ENCODE assay signal across 12 mouse cellular contexts in the genomic region with DNA sequence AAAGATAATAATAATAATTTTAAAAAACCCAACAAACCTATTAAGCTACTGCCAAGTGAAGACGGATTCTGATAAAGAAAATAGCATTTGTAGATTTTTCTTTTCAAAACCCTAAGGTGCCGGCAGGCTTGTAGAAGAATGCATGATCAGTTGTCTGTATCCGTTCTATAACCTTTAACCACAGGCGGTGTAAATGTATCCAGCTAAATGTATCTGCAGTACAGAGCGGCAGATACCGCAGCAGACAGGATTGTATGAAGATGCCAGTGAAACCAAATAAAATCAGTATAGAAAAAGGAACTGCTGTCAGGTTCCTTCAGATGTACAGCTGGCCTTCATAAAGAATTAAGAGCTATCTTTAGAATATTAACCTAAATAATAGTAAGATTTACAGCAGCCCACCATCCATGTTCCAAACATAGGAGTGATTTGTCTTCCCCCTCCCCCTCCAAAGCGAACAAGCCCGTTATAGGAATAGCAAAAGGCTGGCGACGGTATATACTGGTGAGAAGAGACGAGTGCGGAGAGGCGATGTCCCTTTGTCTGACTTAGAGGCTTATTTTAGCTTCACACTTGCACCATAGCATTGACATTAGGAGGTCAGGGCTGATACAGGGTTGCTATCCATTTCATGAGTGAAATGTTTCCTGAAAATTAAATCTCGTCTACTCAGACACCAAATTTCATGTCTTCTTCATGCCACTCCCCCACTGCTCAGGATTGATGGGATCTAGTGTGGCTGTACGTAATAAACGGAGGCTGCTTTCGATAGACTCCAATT. TPM values are rescaled to one million over a fixed set of nuclear protein-coding genes. Genes with fewer than 3 reads are reported as not detected.
DNase-seq lines count a peak whose midpoint lies in the region; ATAC-seq and TF ChIP-seq lines count a peak whose summit lies in the region.
"Had no signal": no experiment of that assay in that cellular context is flagged by ENCODE, and none has a peak within 500 bp of the region (broad histone marks: within the 10 kb centered on the region; RNA-seq: fewer than 3 reads in every experiment).

No protein-coding gene starts in this region.

- peak overlapping the region; percentile 61 to 67 for H3K27ac ChIP-seq in heart, embryonic 14.5 days (replicated peaks in 1 of 2; ENCODE audit: control insufficient read depth in 1 of 2, insufficient read depth in 1 of 2, low read depth in 2 of 2, low read length in 2 of 2)
- peak overlapping the region; percentile 96 for H3K27ac ChIP-seq in forebrain, postnatal 0 days (ENCODE audit: low read depth, low read length)
- H3K27ac ChIP-seq in midbrain, embryonic 14.5 days (replicated peaks; ENCODE audit: low read depth, low read length), result peak overlapping the region; percentile 97
- H3K27ac ChIP-seq: gastrocnemius, adult 2 months had no signal

- H3K9me3 ChIP-seq in heart, embryonic 14.5 days (ENCODE audit: control insufficient read depth, low read length), result no peaks in the 10 kb centered on the region
- no peaks in the 10 kb centered on the region for H3K9me3 ChIP-seq in forebrain, postnatal 0 days (ENCODE audit: low read length)
- H3K9me3 ChIP-seq in midbrain, embryonic 14.5 days (ENCODE audit: control insufficient read depth, low read length), result no peaks in the 10 kb centered on the region

- WGBS in heart, embryonic 14.5 days, result 51% methylated on average over 17 of the region's 17 CpGs
- 45% methylated on average over 17 of the region's 17 CpGs for WGBS in forebrain, postnatal 0 days
- 45% methylated on average over 17 of the region's 17 CpGs for WGBS in midbrain, embryonic 14.5 days

- H3K9ac ChIP-seq in heart, embryonic 14.5 days (ENCODE audit: low read length), result peak overlapping the region; percentile 63
- peak overlapping the region; percentile 68 for H3K9ac ChIP-seq in forebrain, postnatal 0 days
- H3K9ac ChIP-seq in midbrain, embryonic 14.5 days (replicated peaks; ENCODE audit: low read length), result peak overlapping the region; percentile 75
- H3K9ac ChIP-seq: liver, postnatal 0 days had no signal

- H3K4me3 ChIP-seq in heart, embryonic 14.5 days (ENCODE audit: control insufficient read depth in 1 of 2, insufficient read depth in 1 of 2, low read depth in 1 of 2, low read length in 2 of 2), result peak overlapping the region in 1 of 2 experiments; percentile 12; a peak in 2 of 4 replicates
- H3K4me3 ChIP-seq in forebrain, postnatal 0 days (ENCODE audit: low read depth, low read length), result peak overlapping the region; percentile 36
- peak overlapping the region; percentile 41 for H3K4me3 ChIP-seq in midbrain, embryonic 14.5 days (replicated peaks; ENCODE audit: low read depth, low read length)
- H3K4me3 ChIP-seq: gastrocnemius, adult 2 months had no signal

- ATAC-seq in heart, embryonic 14.5 days (ENCODE audit: insufficient number of reproducible peaks, insufficient read depth, low FRiP score, low read depth), result no peak
- peak; percentile 45 for ATAC-seq in forebrain, postnatal 0 days
- peak; percentile 38; the same call in 1 of the 2 replicates for ATAC-seq in midbrain, embryonic 14.5 days (ENCODE audit: low FRiP score, low TSS enrichment)
- ATAC-seq: liver, postnatal 0 days had no signal

- H3K36me3 ChIP-seq in heart, embryonic 14.5 days (ENCODE audit: control insufficient read depth, insufficient read depth, low read length), result no peaks in the 10 kb centered on the region
- no peaks in the 10 kb centered on the region for H3K36me3 ChIP-seq in forebrain, postnatal 0 days (ENCODE audit: insufficient read depth)
- H3K36me3 ChIP-seq in midbrain, embryonic 14.5 days (ENCODE audit: control insufficient read depth, insufficient read depth, low read length), result no peaks in the 10 kb centered on the region

- peak overlapping the region; percentile 57 for H3K4me2 ChIP-seq in heart, embryonic 14.5 days (ENCODE audit: low read length)
- H3K4me2 ChIP-seq in forebrain, postnatal 0 days (ENCODE audit: low read depth), result peak overlapping the region; percentile 60
- peak overlapping the region; percentile 53 for H3K4me2 ChIP-seq in midbrain, embryonic 14.5 days (ENCODE audit: low read length)

- no peak for TF ChIP-seq CTCF in forebrain, postnatal 0 days (IDR thresholded peaks at IDR 0.05; ENCODE audit: low read depth)

- no peaks in the 10 kb centered on the region for H3K27me3 ChIP-seq in heart, embryonic 14.5 days (ENCODE audit: control insufficient read depth, insufficient read depth, low read length)
- H3K27me3 ChIP-seq in forebrain, postnatal 0 days (ENCODE audit: insufficient read depth, low read length), result no peaks in the 10 kb centered on the region
- no peaks in the 10 kb centered on the region for H3K27me3 ChIP-seq in midbrain, embryonic 14.5 days (ENCODE audit: control insufficient read depth, insufficient read depth, low read length)

- DNase-seq in heart, postnatal 4 days, result no peak
- peak; percentile 71 for DNase-seq in brain, adult 2 months (ENCODE audit: low read depth, low spot score)
- peak; percentile 85 for DNase-seq in forebrain, postnatal 0 days
- DNase-seq in midbrain, embryonic 14.5 days, result peak; percentile 81
- no peak for DNase-seq in urinary bladder, adult 2 months (ENCODE audit: low spot score)
- DNase-seq in yolk sac, embryonic 10.5 days (ENCODE audit: low spot score), result no peak
- no peak for DNase-seq in c-Kit-positive CD71-positive TER-119-positive erythroid progenitor cells, embryonic 14.5 days (ENCODE audit: low spot score)
- DNase-seq: gastrocnemius, adult 2 months; kidney, postnatal 10 days; liver, postnatal 0 days; thymus, adult 18-20 months had no signal

- H3K4me1 ChIP-seq in heart, embryonic 14.5 days (ENCODE audit: control insufficient read depth in 2 of 2, insufficient read depth in 2 of 2, low read length in 2 of 2), result peaks cover 25 to 59% of the 10 kb centered on the region in 2 experiments
- H3K4me1 ChIP-seq in forebrain, postnatal 0 days (ENCODE audit: insufficient read depth), result 0 out of 2 replicates have a peak, but pooled peaks cover 3% of the 10 kb centered on the region
- peaks cover 34% of the 10 kb centered on the region for H3K4me1 ChIP-seq in midbrain, embryonic 14.5 days (ENCODE audit: control insufficient read depth, insufficient read depth, low read length)

RNA-seq across cellular contexts. Expression of a gene that starts 19.8 kb away (rescaled TPM):
- 32.9 and 34.2 TPM in 2 replicates for polyA plus RNA-seq in heart, embryonic 14.5 days (2014; fragmentation: Nextera tagmentation; extraction: Ambion mirVana)
- 10 to 100 TPM; 34.6 to 35.2 TPM for total RNA-seq in heart, postnatal 4 days (2021)
- total RNA-seq in forebrain, postnatal 0 days (2014; rRNA removed), result 57.6 and 68.3 TPM in 2 replicates
- polyA plus RNA-seq in forebrain, postnatal 0 days (2015; fragmentation: Nextera tagmentation; extraction: Ambion mirVana), result 31.8 and 44.2 TPM in 2 replicates
- polyA plus RNA-seq in midbrain, embryonic 14.5 days (2014; fragmentation: Nextera tagmentation; extraction: Ambion mirVana), result 50.5 and 55.1 TPM in 2 replicates
- 8.1 and 14.3 TPM in 2 replicates for polyA plus RNA-seq in urinary bladder, adult 2 months (2012; rRNA removed)

Comparison
In these comparisons a context has a peak if more than half of its experiments do, and no peak if none do; other contexts are left out.
1. DNase-seq: peak in brain, adult 2 months (single experiment), forebrain, postnatal 0 days (single experiment) and midbrain, embryonic 14.5 days (single experiment); none in heart, postnatal 4 days (single experiment), urinary bladder, adult 2 months (single experiment), yolk sac, embryonic 10.5 days (single experiment) and c-Kit-positive CD71-positive TER-119-positive erythroid progenitor cells, embryonic 14.5 days (single experiment).
2. Peak in every context shown above with its lines, with median percentiles within 50 percentile points of each other: H3K27ac ChIP-seq, H3K4me2 ChIP-seq and H3K9ac ChIP-seq.